Comparison of ENCODE assay signal across 21 mouse cellular contexts in the genomic region with DNA sequence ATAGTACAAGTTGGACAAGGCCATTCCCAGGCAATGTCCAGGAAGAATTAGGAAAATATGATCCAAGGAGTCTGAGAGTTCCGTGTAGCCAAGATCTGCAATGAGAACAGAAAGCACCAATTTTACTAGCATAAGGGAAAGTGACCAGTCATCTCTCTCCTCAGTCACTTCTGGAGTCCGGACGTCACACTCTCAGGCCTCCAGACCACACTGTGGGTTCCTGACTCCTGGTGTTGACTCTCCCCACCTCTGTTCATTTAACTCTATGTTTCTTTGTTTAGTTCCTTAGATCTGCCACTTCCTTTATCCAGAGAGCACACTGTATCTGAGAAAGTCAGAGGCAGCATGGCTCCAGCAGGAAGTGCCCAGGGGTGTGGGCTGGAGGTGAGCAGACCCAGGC. TPM values are rescaled to one million over a fixed set of nuclear protein-coding genes. Genes with fewer than 3 reads are reported as not detected.
A peak's percentile ranks its signal among the peaks of the same experiment; 100 is the strongest.
DNase-seq lines count a peak whose midpoint lies in the region; ATAC-seq and TF ChIP-seq lines count a peak whose summit lies in the region.
"Had no signal": no experiment of that assay in that cellular context is flagged by ENCODE, and none has a peak within 500 bp of the region (broad histone marks: within the 10 kb centered on the region; RNA-seq: fewer than 3 reads in every experiment).

No protein-coding gene starts in this region.

- H3K9me3 ChIP-seq in CH12.LX (replicated peaks; ENCODE audit: low read length): no peaks in the 10 kb centered on the region
- H3K9me3 ChIP-seq: embryonic facial prominence, embryonic 13.5 days; heart, embryonic 13.5 days; hindbrain, embryonic 13.5 days had no signal

- no peak overlapping the region for H3K9ac ChIP-seq in CH12.LX (ENCODE audit: insufficient read depth, low read depth)
- H3K9ac ChIP-seq: embryonic facial prominence, embryonic 13.5 days; forebrain, embryonic 13.5 days; forebrain, postnatal 0 days; heart, embryonic 13.5 days; hindbrain, embryonic 13.5 days had no signal

- H3K27me3 ChIP-seq in CH12.LX (replicated peaks): no peaks in the 10 kb centered on the region
- H3K27me3 ChIP-seq: embryonic facial prominence, embryonic 13.5 days; forebrain, embryonic 13.5 days; heart, embryonic 13.5 days; hindbrain, embryonic 13.5 days had no signal

- no peak for TF ChIP-seq POLR2A in CH12.LX (IDR thresholded peaks at IDR 0.05; ENCODE audit: low read depth, low read length)

- in situ Hi-C loops in CH12.LX (cut with MboI; ENCODE audit: low pct_ligation_motif_present, low pct_unique_long_range_greater_than_20kb, low sequenced_read_pairs): no loop called here

- dilution Hi-C loops in CH12.LX (cut with MboI; ENCODE audit: extremely low pct_ligation_motif_present, extremely low pct_unique_long_range_greater_than_20kb, low sequenced_read_pairs): no loop called here

- H3K36me3 ChIP-seq in CH12.LX (replicated peaks in 1 of 2; ENCODE audit: control insufficient read depth in 1 of 2, insufficient read depth in 1 of 2, low read length in 1 of 2): no peaks in the 10 kb centered on the region
- H3K36me3 ChIP-seq: embryonic facial prominence, embryonic 13.5 days; heart, embryonic 13.5 days; hindbrain, embryonic 13.5 days had no signal

- no peak overlapping the region for H3K4me3 ChIP-seq in CH12.LX (replicated peaks in 1 of 3; ENCODE audit: low read depth in 2 of 3, low read length in 2 of 3, poor library complexity in 1 of 3)
- H3K4me3 ChIP-seq: embryonic facial prominence, embryonic 13.5 days; forebrain, embryonic 13.5 days; heart, embryonic 13.5 days; hindbrain, embryonic 13.5 days had no signal

- H3K4me1 ChIP-seq in CH12.LX (ENCODE audit: control insufficient read depth in 1 of 2, insufficient read depth in 2 of 2): peaks cover 0 to 18% of the 10 kb centered on the region in 2 experiments; a peak in 3 of 4 replicates
- H3K4me1 ChIP-seq: embryonic facial prominence, embryonic 13.5 days; forebrain, embryonic 13.5 days; hindbrain, embryonic 13.5 days had no signal

- ATAC-seq in erythroid progenitor cell, adult 5-6 weeks (replicated peaks; ENCODE audit: low FRiP score, poor library complexity, severe bottlenecking): no peak
- ATAC-seq: forebrain, embryonic 13.5 days; forebrain, postnatal 0 days; intestine, postnatal 0 days; Patski had no signal

- DNase-seq in CH12.LX (ENCODE audit: extremely low read depth): peak; percentile 34
- peak; percentile 9 for DNase-seq in c-Kit-positive CD71-negative TER-119-negative erythroid progenitor cells, embryonic 14.5 days (ENCODE audit: low read depth)
- peak; percentile 17 for DNase-seq in induced T-regulatory cell, adult 2 months (ENCODE audit: low read depth)
- peak; percentile 18 to 50 for DNase-seq in natural killer cell, adult 2 months (ENCODE audit: low spot score in 2 of 2)
- DNase-seq in layer of hippocampus, postnatal 10 days (ENCODE audit: low spot score in 2 of 2): no peak
- DNase-seq in right cerebral cortex, postnatal 10 days (ENCODE audit: low spot score in 2 of 2): no peak
- DNase-seq: adrenal gland, adult 8-10 months; cerebellum, adult 11-12 months; cerebellum, adult 9-10 months; cerebellum, postnatal 25 days; forebrain, postnatal 0 days; gastrocnemius, postnatal 14 days; heart, adult 11 months; heart, postnatal 4 days had no signal

- no peak for TF ChIP-seq RAD21 in CH12.LX (IDR thresholded peaks at IDR 0.05; ENCODE audit: low read depth, low read length)

- no peak overlapping the region for H3K27ac ChIP-seq in CH12.LX (ENCODE audit: insufficient read depth, low read depth)
- H3K27ac ChIP-seq: embryonic facial prominence, embryonic 13.5 days; forebrain, embryonic 13.5 days; heart, embryonic 13.5 days; hindbrain, embryonic 13.5 days had no signal

- TF ChIP-seq CTCF in CH12.LX (conservative IDR thresholded peaks at IDR 0.05 in 1 of 2, IDR thresholded peaks at IDR 0.05 in 1 of 2; ENCODE audit: low read depth in 2 of 2, low read length in 2 of 2): no peak

- no peaks in the 10 kb centered on the region for H3K79me2 ChIP-seq in CH12.LX (replicated peaks; ENCODE audit: control insufficient read depth, extremely low read depth, insufficient read depth, poor library complexity, severe bottlenecking)

- peak; percentile 69; the same call in 1 of the 2 replicates for TF ChIP-seq EP300 in CH12.LX (IDR thresholded peaks at IDR 0.05; ENCODE audit: low read length)

- H3K4me2 ChIP-seq in CH12.LX (ENCODE audit: insufficient read depth, low read depth, poor library complexity, severe bottlenecking): no peak overlapping the region
- H3K4me2 ChIP-seq: embryonic facial prominence, embryonic 13.5 days; forebrain, embryonic 13.5 days; heart, embryonic 13.5 days; hindbrain, embryonic 13.5 days had no signal

TF ChIP-seq in CH12.LX, 34 proteins besides CTCF, POLR2A, EP300 and RAD21:
- peak; percentile 76 for TF ChIP-seq BHLHE40 (IDR thresholded peaks at IDR 0.05; ENCODE audit: low read depth, low read length)
- no peak for TF ChIP-seq ZC3H11A (IDR thresholded peaks at IDR 0.05; ENCODE audit: low read depth, low read length)
- TF ChIP-seq IRF4 (IDR thresholded peaks at IDR 0.05; ENCODE audit: low read depth, low read length): peak; percentile 92
- TF ChIP-seq MEF2A (IDR thresholded peaks at IDR 0.05; ENCODE audit: borderline replicate concordance, low read depth, low read length): peak; percentile 33; the same call in 1 of the 2 replicates
- no peak for TF ChIP-seq MAZ (IDR thresholded peaks at IDR 0.05; ENCODE audit: low read depth, low read length)
- peak; percentile 77 for TF ChIP-seq JUN (IDR thresholded peaks at IDR 0.05; ENCODE audit: insufficient read depth, low read depth, low read length)
- TF ChIP-seq MXI1 (IDR thresholded peaks at IDR 0.05; ENCODE audit: low read depth, low read length): no peak
- 0 out of 2 replicates have a peak, but pooled peaks have one; percentile 37 for TF ChIP-seq ETS1 (conservative IDR thresholded peaks at IDR 0.05; ENCODE audit: low read depth, low read length)
- TF ChIP-seq JUND (conservative IDR thresholded peaks at IDR 0.05; ENCODE audit: low read depth, low read length): peak; percentile 81
- no peak for TF ChIP-seq ELF1 (IDR thresholded peaks at IDR 0.05; ENCODE audit: low read depth, low read length)
- TF ChIP-seq CHD2 (IDR thresholded peaks at IDR 0.05; ENCODE audit: low read length): no peak
- TF ChIP-seq UBTF (IDR thresholded peaks at IDR 0.05; ENCODE audit: low read depth, low read length): no peak
- peak; percentile 66 for TF ChIP-seq MAFK (IDR thresholded peaks at IDR 0.05; ENCODE audit: insufficient replicate concordance, low read length)
- TF ChIP-seq MAX (IDR thresholded peaks at IDR 0.05; ENCODE audit: low read length): no peak
- no peak for TF ChIP-seq NELFE (IDR thresholded peaks at IDR 0.05; ENCODE audit: low read depth, low read length)
- TF ChIP-seq ZMIZ1 (IDR thresholded peaks at IDR 0.05; ENCODE audit: low read depth, low read length): no peak
- 0 out of 2 replicates have a peak, but pooled peaks have one; percentile 44 for TF ChIP-seq RCOR1 (conservative IDR thresholded peaks at IDR 0.05; ENCODE audit: low read depth, low read length)

RNA-seq across cellular contexts. Expression of a gene that starts 34.4 kb away (rescaled TPM):
- total RNA-seq in CH12.LX (2012; rRNA removed): 40.1 and 40.9 TPM in 2 replicates
- 26.4 and 27.7 TPM in 2 replicates for total RNA-seq in CH12.LX (2014; rRNA removed)
- polyA plus RNA-seq in CH12.LX (2012; ENCODE audit: insufficient read length, low read depth): 57.6 and 60.7 TPM in 2 replicates
- 1 to 10 TPM; 7.4 to 7.9 TPM for total RNA-seq in layer of hippocampus, postnatal 10 days (2021)
- 217 and 252 TPM in 2 replicates for total RNA-seq in erythroid progenitor cell, adult 5-6 weeks (2015; ENCODE audit: low replicate concordance)
- 391 and 426 TPM in 2 replicates for total RNA-seq in erythroid progenitor cell, adult 5-6 weeks (2017; ENCODE audit: low replicate concordance)

Comparison
In these comparisons a context has a peak if more than half of its experiments do, and no peak if none do; other contexts are left out.
1. DNase-seq: peak in CH12.LX (single experiment), c-Kit-positive CD71-negative TER-119-negative erythroid progenitor cells, embryonic 14.5 days (single experiment), induced T-regulatory cell, adult 2 months (single experiment) and natural killer cell, adult 2 months (2 of 2); none in layer of hippocampus, postnatal 10 days (0 of 2) and right cerebral cortex, postnatal 10 days (0 of 2).
2. RNA of a gene that starts 34.4 kb away (total RNA-seq): 217 to 426 TPM in erythroid progenitor cell, adult 5-6 weeks; 26.4 to 40.9 TPM in CH12.LX and 7.4 to 7.9 TPM in layer of hippocampus, postnatal 10 days; every median in the first group is over 4 times any median in the second.